Mouse (Mus musculus): ENCODE results near the gene Uvssa. TPM values are rescaled to one million over a fixed set of nuclear protein-coding genes. Genes with fewer than 3 reads are reported as not detected.

The Uvssa gene
- polyA plus RNA-seq, 1 experiment, result 0.09 TPM

GRCm38 (mm10) chr5:33344070-33344469 is 34.3 kb upstream of the Uvssa start:
- no peak overlapping the region for H3K4me3 ChIP-seq (replicated peaks)
- TF ChIP-seq GATA1 (IDR thresholded peaks at IDR 0.05; ENCODE audit: low read length) (no peak), TAL1 (IDR thresholded peaks at IDR 0.05; ENCODE audit: low read length) (no peak)
- H3K9me3 ChIP-seq (ENCODE audit: control insufficient read depth, low read length), result no peaks in the 10 kb centered on the region
- H3K4me1 ChIP-seq (ENCODE audit: control insufficient read depth), result peaks cover 49% of the 10 kb centered on the region
- H3K27me3 ChIP-seq (ENCODE audit: control insufficient read depth), result no peaks in the 10 kb centered on the region
- peaks cover 31% of the 10 kb centered on the region for H3K36me3 ChIP-seq (ENCODE audit: control insufficient read depth)

DNA sequence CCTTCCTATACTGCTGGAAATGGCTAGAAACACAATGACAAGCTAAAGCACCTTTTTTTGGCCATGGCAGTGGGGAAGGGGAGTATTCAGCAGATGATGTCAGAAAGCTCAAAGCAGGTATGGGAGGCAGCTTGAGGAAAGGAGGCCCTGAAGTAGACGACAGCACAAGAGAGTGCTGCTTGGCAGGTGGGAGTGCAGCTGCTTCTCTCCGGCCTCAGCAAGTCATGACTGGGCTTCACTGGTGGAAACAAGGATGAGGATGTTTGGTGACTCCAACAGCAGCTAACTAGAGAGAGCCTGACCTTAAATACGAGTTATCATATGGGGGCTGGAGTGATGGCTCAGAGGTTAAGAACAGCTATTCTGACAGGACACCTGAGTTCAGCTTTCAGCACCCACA is 30.7 kb upstream of the Uvssa start:
- no peaks in the 10 kb centered on the region for H3K27me3 ChIP-seq (ENCODE audit: control insufficient read depth)
- H3K36me3 ChIP-seq (ENCODE audit: control insufficient read depth), result peaks cover 13% of the 10 kb centered on the region
- H3K4me3 ChIP-seq (replicated peaks), result no peak overlapping the region
- H3K4me1 ChIP-seq (ENCODE audit: control insufficient read depth), result peaks cover 37% of the 10 kb centered on the region
- H3K9me3 ChIP-seq (ENCODE audit: control insufficient read depth, low read length), result no peaks in the 10 kb centered on the region
- TF ChIP-seq GATA1 (IDR thresholded peaks at IDR 0.05; ENCODE audit: low read length), result no peak
- TF ChIP-seq TAL1 (IDR thresholded peaks at IDR 0.05; ENCODE audit: low read length), result no peak

GRCm38 (mm10) chr5:33349205-33349604 is 29.1 kb upstream of the Uvssa start:
- peaks cover 11% of the 10 kb centered on the region for H3K36me3 ChIP-seq (ENCODE audit: control insufficient read depth)
- peaks cover 21% of the 10 kb centered on the region for H3K4me1 ChIP-seq (ENCODE audit: control insufficient read depth)
- no peaks in the 10 kb centered on the region for H3K9me3 ChIP-seq (ENCODE audit: control insufficient read depth, low read length)
- TF ChIP-seq GATA1 (IDR thresholded peaks at IDR 0.05; ENCODE audit: low read length) (no peak), TAL1 (IDR thresholded peaks at IDR 0.05; ENCODE audit: low read length) (no peak)
- H3K27me3 ChIP-seq (ENCODE audit: control insufficient read depth), result no peaks in the 10 kb centered on the region
- H3K4me3 ChIP-seq (replicated peaks), result no peak overlapping the region

GRCm38 (mm10) chr5:33349706-33350105 is 28.6 kb upstream of the Uvssa start:
- H3K9me3 ChIP-seq (ENCODE audit: control insufficient read depth, low read length), result no peaks in the 10 kb centered on the region
- H3K36me3 ChIP-seq (ENCODE audit: control insufficient read depth), result peaks cover 11% of the 10 kb centered on the region
- H3K4me3 ChIP-seq (replicated peaks), result no peak overlapping the region
- H3K27me3 ChIP-seq (ENCODE audit: control insufficient read depth), result no peaks in the 10 kb centered on the region
- no peak for TF ChIP-seq GATA1 (IDR thresholded peaks at IDR 0.05; ENCODE audit: low read length)
- TF ChIP-seq TAL1 (IDR thresholded peaks at IDR 0.05; ENCODE audit: low read length), result no peak
- H3K4me1 ChIP-seq (ENCODE audit: control insufficient read depth), result peaks cover 16% of the 10 kb centered on the region

DNA sequence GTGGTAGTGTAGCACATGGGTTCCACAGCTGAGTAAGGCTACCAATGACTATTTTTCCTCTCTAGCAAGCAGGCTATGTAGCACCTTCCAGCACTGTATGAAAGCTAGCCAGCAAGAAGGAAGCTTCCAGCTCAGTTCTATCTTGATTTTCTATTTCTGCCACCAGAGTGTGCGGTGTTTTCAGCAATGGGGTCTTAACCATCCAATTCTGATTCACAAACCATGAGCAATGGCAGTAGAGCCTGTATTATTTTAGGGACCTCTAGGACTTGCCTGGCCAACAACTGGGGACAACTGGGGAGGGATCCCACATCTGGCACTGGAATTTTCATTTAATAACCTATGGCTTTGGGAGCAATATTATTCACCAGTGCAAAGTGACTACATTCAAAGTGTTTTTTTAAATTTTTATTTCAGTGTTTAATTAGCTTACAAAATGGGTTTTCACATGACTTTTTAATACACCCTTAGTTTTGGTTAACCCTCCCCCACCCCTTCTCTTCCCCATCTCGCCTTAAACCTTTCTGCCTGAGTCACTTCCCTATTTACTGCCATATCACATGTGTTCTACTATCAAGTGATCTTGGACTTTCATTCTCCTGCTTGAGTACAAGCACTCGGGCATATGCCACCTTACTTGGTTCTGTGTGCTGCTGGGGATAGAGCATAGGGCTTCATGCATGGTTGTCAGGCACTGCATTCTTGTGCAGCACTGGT is 26.6 kb upstream of the Uvssa start:
- H3K4me1 ChIP-seq (ENCODE audit: control insufficient read depth), result peaks cover 10% of the 10 kb centered on the region
- H3K36me3 ChIP-seq (ENCODE audit: control insufficient read depth), result peaks cover 2% of the 10 kb centered on the region; the same call in 1 of the 2 replicates
- H3K4me3 ChIP-seq (replicated peaks), result no peak overlapping the region
- TF ChIP-seq TAL1 (IDR thresholded peaks at IDR 0.05; ENCODE audit: low read length) (no peak), GATA1 (IDR thresholded peaks at IDR 0.05; ENCODE audit: low read length) (no peak)
- H3K9me3 ChIP-seq (ENCODE audit: control insufficient read depth, low read length), result no peaks in the 10 kb centered on the region
- H3K27me3 ChIP-seq (ENCODE audit: control insufficient read depth), result no peaks in the 10 kb centered on the region

DNA sequence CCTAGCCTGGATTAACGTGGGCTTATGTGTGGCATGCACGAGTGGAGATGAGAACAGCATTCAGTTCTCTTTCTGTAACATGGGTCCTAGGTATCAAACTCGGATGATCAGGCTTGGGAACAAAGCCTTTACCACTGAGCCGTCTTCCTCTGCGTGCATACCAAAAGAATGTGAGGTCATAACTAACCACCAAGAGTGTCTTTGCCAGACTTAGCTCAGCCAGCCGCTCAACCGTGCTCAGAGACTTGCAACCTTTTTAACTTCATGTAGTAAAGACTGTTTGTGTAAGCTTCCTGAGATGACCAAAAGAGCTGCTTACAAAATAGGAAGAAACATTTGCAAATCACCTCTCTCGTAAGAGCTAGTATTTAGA is 26.1 kb upstream of the Uvssa start:
- peaks cover 2% of the 10 kb centered on the region; the same call in 1 of the 2 replicates for H3K36me3 ChIP-seq (ENCODE audit: control insufficient read depth)
- H3K4me1 ChIP-seq (ENCODE audit: control insufficient read depth), result peaks cover 16% of the 10 kb centered on the region
- no peaks in the 10 kb centered on the region for H3K9me3 ChIP-seq (ENCODE audit: control insufficient read depth, low read length)
- TF ChIP-seq TAL1 (IDR thresholded peaks at IDR 0.05; ENCODE audit: low read length), result no peak
- no peak for TF ChIP-seq GATA1 (IDR thresholded peaks at IDR 0.05; ENCODE audit: low read length)
- no peaks in the 10 kb centered on the region for H3K27me3 ChIP-seq (ENCODE audit: control insufficient read depth)
- no peak overlapping the region for H3K4me3 ChIP-seq (replicated peaks)

DNA sequence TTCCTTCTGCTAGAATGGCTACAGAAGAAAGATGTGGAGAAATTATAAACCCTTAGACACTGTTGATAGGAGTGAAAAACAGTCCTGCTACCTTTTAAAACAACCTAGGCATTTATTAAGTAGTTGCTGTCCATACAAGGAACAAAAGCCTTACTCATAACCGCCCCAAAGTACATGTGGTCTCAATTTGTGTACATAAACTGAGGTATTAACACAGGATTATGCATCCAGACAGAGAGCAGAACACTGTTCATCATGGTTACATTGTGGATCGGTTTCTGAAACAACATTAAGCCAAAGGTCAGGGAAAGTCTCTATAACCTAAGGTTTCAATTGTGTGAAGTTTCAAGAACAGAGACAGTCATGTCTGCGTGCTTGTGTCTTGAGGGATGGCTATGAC is 25.3 kb upstream of the Uvssa start:
- Histone ChIP-seq H3K27me3 (ENCODE audit: control insufficient read depth) (no peaks in the 10 kb centered on the region), H3K4me1 (ENCODE audit: control insufficient read depth) (peaks cover 20% of the 10 kb centered on the region), H3K9me3 (ENCODE audit: control insufficient read depth, low read length) (no peaks in the 10 kb centered on the region), H3K4me3 (replicated peaks) (no peak overlapping the region), H3K36me3 (ENCODE audit: control insufficient read depth) (no peaks in the 10 kb centered on the region; the same call in 1 of the 2 replicates)
- TF ChIP-seq GATA1 (IDR thresholded peaks at IDR 0.05; ENCODE audit: low read length) (no peak), TAL1 (IDR thresholded peaks at IDR 0.05; ENCODE audit: low read length) (no peak)

GRCm38 (mm10) chr5:33357494-33357893 is 20.9 kb upstream of the Uvssa start:
- TF ChIP-seq GATA1 (IDR thresholded peaks at IDR 0.05; ENCODE audit: low read length) (no peak), TAL1 (IDR thresholded peaks at IDR 0.05; ENCODE audit: low read length) (no peak)
- H3K9me3 ChIP-seq (ENCODE audit: control insufficient read depth, low read length), result no peaks in the 10 kb centered on the region
- H3K27me3 ChIP-seq (ENCODE audit: control insufficient read depth), result no peaks in the 10 kb centered on the region
- peaks cover 18% of the 10 kb centered on the region for H3K4me1 ChIP-seq (ENCODE audit: control insufficient read depth)
- H3K36me3 ChIP-seq (ENCODE audit: control insufficient read depth), result peaks cover 43% of the 10 kb centered on the region
- no peak overlapping the region for H3K4me3 ChIP-seq (replicated peaks)

DNA sequence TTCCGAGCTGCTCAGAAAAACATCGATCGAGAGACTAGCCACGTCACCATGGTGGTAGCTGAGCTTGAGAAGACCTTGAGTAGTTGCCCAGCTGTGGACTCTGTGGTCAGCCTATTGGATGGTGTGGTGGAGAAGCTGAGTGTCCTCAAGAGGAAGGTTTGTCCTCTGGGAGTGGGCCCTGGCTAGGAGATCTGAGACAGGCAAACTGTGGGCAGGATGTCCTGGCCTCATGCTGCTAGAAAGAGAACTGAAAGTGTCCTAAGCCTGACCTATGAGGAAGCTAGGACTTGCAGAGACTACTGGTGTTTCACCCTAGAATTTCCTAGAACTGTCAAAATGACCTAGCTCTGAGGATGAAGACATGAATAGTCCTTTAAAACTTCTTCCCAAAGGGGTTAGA is 19.9 kb upstream of the Uvssa start:
- H3K9me3 ChIP-seq (ENCODE audit: control insufficient read depth, low read length), result no peaks in the 10 kb centered on the region
- no peaks in the 10 kb centered on the region for H3K27me3 ChIP-seq (ENCODE audit: control insufficient read depth)
- peaks cover 18% of the 10 kb centered on the region for H3K4me1 ChIP-seq (ENCODE audit: control insufficient read depth)
- no peak overlapping the region for H3K4me3 ChIP-seq (replicated peaks)
- H3K36me3 ChIP-seq (ENCODE audit: control insufficient read depth), result peaks cover 53% of the 10 kb centered on the region
- TF ChIP-seq GATA1 (IDR thresholded peaks at IDR 0.05; ENCODE audit: low read length) (no peak), TAL1 (IDR thresholded peaks at IDR 0.05; ENCODE audit: low read length) (no peak)

DNA sequence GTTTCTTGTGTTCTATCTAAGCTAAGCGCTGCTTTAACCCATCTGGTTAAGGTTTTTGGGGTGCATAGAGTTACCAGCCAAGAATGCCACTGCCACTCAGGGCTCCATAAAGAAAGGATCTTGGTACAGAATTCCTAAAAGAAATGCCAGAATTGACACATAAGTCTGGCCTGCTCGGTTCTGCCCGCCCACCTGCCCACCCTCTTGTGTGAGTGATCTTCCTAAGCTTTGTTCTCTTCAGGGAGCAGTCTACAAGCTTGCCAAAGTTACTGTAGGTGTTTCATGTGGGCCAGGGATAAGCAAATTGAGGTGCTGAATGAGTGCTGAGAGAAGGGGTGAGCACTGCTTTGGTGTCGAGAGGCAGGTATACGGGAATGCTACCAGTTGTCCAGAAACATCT is 15.1 kb upstream of the Uvssa start:
- TF ChIP-seq TAL1 (IDR thresholded peaks at IDR 0.05; ENCODE audit: low read length), result no peak
- TF ChIP-seq GATA1 (IDR thresholded peaks at IDR 0.05; ENCODE audit: low read length), result no peak
- Histone ChIP-seq H3K36me3 (ENCODE audit: control insufficient read depth) (peaks cover 97% of the 10 kb centered on the region), H3K9me3 (ENCODE audit: control insufficient read depth, low read length) (no peaks in the 10 kb centered on the region), H3K27me3 (ENCODE audit: control insufficient read depth) (no peaks in the 10 kb centered on the region), H3K4me3 (replicated peaks) (no peak overlapping the region), H3K4me1 (ENCODE audit: control insufficient read depth) (peaks cover 3% of the 10 kb centered on the region)
